Mouse (Mus musculus) midbrain, embryonic 10.5 days (tissue): ENCODE results near the gene Gimap9. TPM values are rescaled to one million over a fixed set of nuclear protein-coding genes. Genes with fewer than 3 reads are reported as not detected.

Source experiments
- DNase-seq: peaks from one replicate; pipeline ENCODE4 v3.0.0-alpha.2; 2017; ENCODE audit warnings: low spot score
- H3K27ac ChIP-seq: fragments of 300-500 bp; sonication (generic); replicated peaks from 2 replicates; pipeline ENCODE4 v1.5.1; 2016; ENCODE audit warnings: mild to moderate bottlenecking
- H3K27me3 ChIP-seq: fragments of 300-500 bp; sonication (generic); 2 replicates; pipeline ENCODE4 v1.6.1; 2016; ENCODE audit warnings: low read depth, mild to moderate bottlenecking; ENCODE audit not compliant: poor library complexity, severe bottlenecking
- H3K36me3 ChIP-seq: fragments of 300-500 bp; sonication (generic); 2 replicates; pipeline ENCODE4 v1.6.1; 2016; ENCODE audit warnings: mild to moderate bottlenecking, moderate library complexity
- H3K4me1 ChIP-seq: fragments of 300-500 bp; sonication (generic); 2 replicates; pipeline ENCODE4 v1.6.1; 2016
- H3K4me3 ChIP-seq: fragments of 300-500 bp; sonication (generic); 2 replicates; pipeline ENCODE4 v1.5.1; 2016; ENCODE audit warnings: mild to moderate bottlenecking, moderate library complexity
- H3K9me3 ChIP-seq: fragments of 300-500 bp; sonication (generic); replicated peaks from 2 replicates; pipeline ENCODE4 v1.6.1; 2016; ENCODE audit warnings: mild to moderate bottlenecking
- WGBS: fragments of 180-500 bp; shearing (Covaris S2); methylation state at CpG from one replicate; pipeline ENCODE4 v1.1.7; 2016; 5-methylcytosine and 5-hydroxymethylcytosine counted together
- polyA plus RNA-seq: library from polyadenylated mRNA; unstranded; fragments of >200 nt; fragmentation: Nextera tagmentation; extraction: Ambion mirVana; gene quantifications from 2 replicates; pipeline ENCODE4 v1.2.1, GENCODE M21; 2016

Gimap9 gene
- polyA plus RNA-seq, result 2.6 and 3.9 TPM in 2 replicates

- no peaks in the 10 kb centered on the region for H3K36me3 ChIP-seq
- 18% methylated on average over 13 of the region's 13 CpGs for WGBS
- peak within 1 kb of the TSS; percentile 34 for H3K4me3 ChIP-seq
- peak within 1 kb of the TSS; percentile 63 for H3K27ac ChIP-seq
- DNase-seq, result peak; percentile 22
- H3K27me3 ChIP-seq, result no peaks in the 10 kb centered on the region
- no peaks in the 10 kb centered on the region for H3K9me3 ChIP-seq
- peaks cover 11% of the 10 kb centered on the region for H3K4me1 ChIP-seq
Measured at GRCm38 (mm10) chr6:48675931-48676859, at the start of gene Gimap9. TSS of gene Gimap9 (plus strand) at chr6:48676129.

DNA sequence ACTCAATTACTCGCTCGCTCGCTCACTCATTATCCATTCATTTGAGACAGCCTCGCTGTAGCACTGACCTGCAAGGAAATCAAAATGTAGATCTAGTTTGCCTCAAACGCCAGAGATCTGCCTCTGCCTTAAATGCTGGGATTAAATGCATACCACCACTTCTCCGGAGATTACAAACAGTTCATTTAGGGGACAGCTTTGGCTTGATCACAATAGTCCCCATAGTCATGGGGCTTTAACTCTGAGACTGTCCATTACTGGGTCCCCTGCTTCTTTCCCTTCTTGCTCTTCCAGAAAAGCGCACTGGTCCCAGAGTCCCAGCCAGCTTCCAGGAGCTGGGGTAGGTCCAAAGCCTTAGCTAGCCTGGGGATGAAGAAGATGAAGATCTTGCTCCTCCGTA, 49.5 kb upstream of the Gimap9 start, which contains the start of gene AI854703:
Gene AI854703 (plus strand): TSS at position 301 of the 400 bp plus-strand sequence.
- Histone ChIP-seq H3K36me3 (peaks cover 7% of the 10 kb centered on the region), H3K9me3 (no peaks in the 10 kb centered on the region), H3K27ac (peak within 1 kb of the TSS; percentile 72), H3K4me3 (peak within 1 kb of the TSS; percentile 60), H3K27me3 (peaks cover 63% of the 10 kb centered on the region), H3K4me1 (peaks cover 29% of the 10 kb centered on the region)
- WGBS, result 30% methylated on average over 8 of the region's 8 CpGs
- DNase-seq, result no peak

- Histone ChIP-seq H3K4me1 (peaks cover 29% of the 10 kb centered on the region), H3K36me3 (peaks cover 1% of the 10 kb centered on the region; the same call in 1 of the 2 replicates), H3K4me3 (peak overlapping the region; percentile 60), H3K9me3 (no peaks in the 10 kb centered on the region), H3K27ac (peak overlapping the region; percentile 72), H3K27me3 (peaks cover 68% of the 10 kb centered on the region)
- peak; percentile 67 for DNase-seq
- under 1% methylated on average over 32 of the region's 32 CpGs for WGBS
Measured at GRCm38 (mm10) chr6:48626984-48627383, 48.9 kb upstream of the Gimap9 start.

GRCm38 (mm10) chr6:48627511-48627924, 48.4 kb upstream of the Gimap9 start:
- DNase-seq, result no peak
- H3K4me1 ChIP-seq, result peaks cover 29% of the 10 kb centered on the region
- no peaks in the 10 kb centered on the region for H3K9me3 ChIP-seq
- H3K36me3 ChIP-seq, result no peaks in the 10 kb centered on the region
- 3% methylated on average over 7 of the region's 7 CpGs for WGBS
- H3K27me3 ChIP-seq, result peaks cover 69% of the 10 kb centered on the region
- H3K27ac ChIP-seq, result peak overlapping the region; percentile 72
- peak overlapping the region; percentile 60 for H3K4me3 ChIP-seq

GRCm38 (mm10) chr6:48628377-48628776, 47.6 kb upstream of the Gimap9 start:
- Histone ChIP-seq H3K27me3 (peaks cover 69% of the 10 kb centered on the region), H3K4me3 (0 out of 2 replicates have a peak overlapping the region, but pooled peaks have one; percentile 57), H3K36me3 (no peaks in the 10 kb centered on the region), H3K9me3 (no peaks in the 10 kb centered on the region), H3K27ac (no peak overlapping the region), H3K4me1 (peaks cover 29% of the 10 kb centered on the region)
- DNase-seq, result no peak
- 82% methylated on average over 3 of the region's 3 CpGs for WGBS

- 12% methylated on average over 54 of the region's 54 CpGs for WGBS
- no peaks in the 10 kb centered on the region for H3K36me3 ChIP-seq
- peak overlapping the region; percentile 57 for H3K4me3 ChIP-seq
- H3K27me3 ChIP-seq, result peaks cover 69% of the 10 kb centered on the region
- peaks cover 29% of the 10 kb centered on the region for H3K4me1 ChIP-seq
- no peaks in the 10 kb centered on the region for H3K9me3 ChIP-seq
- DNase-seq, result peak; percentile 45
- peak overlapping the region; percentile 60 for H3K27ac ChIP-seq
Measured at GRCm38 (mm10) chr6:48628808-48629660, 46.9 kb upstream of the Gimap9 start.

- H3K4me3 ChIP-seq, result peak overlapping the region; percentile 57
- H3K36me3 ChIP-seq, result no peaks in the 10 kb centered on the region
- H3K9me3 ChIP-seq, result no peaks in the 10 kb centered on the region
- no peak for DNase-seq
- H3K27ac ChIP-seq, result peak overlapping the region; percentile 60
- peaks cover 69% of the 10 kb centered on the region for H3K27me3 ChIP-seq
- WGBS, result 24% methylated on average over 13 of the region's 13 CpGs
- peaks cover 29% of the 10 kb centered on the region for H3K4me1 ChIP-seq
Measured at GRCm38 (mm10) chr6:48629661-48630034, 46.3 kb upstream of the Gimap9 start.

GRCm38 (mm10) chr6:48630831-48631230, 45.1 kb upstream of the Gimap9 start:
- no peak overlapping the region for H3K4me3 ChIP-seq

DNA sequence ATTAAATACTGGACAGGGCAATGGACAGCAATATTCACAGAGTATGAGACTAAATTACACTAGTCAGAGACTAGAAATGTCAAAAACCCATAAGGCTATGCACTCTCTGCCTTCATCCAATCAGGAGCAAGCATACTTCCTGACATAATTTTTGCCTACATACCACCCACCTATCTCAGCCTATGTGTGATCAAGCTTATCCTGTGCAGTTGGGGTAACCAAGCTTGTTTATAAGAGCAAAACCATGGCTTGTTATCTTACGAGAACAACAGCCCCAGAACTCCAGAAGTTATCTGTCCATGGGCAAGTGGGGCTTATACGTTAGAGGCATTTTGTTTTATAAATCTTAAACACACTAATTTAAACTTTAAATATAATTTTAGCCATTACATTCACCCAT, 40.8 kb upstream of the Gimap9 start:
- no peaks in the 10 kb centered on the region for H3K36me3 ChIP-seq
- 80% methylated on average over 2 of the region's 2 CpGs for WGBS
- no peak overlapping the region for H3K4me3 ChIP-seq
- no peaks in the 10 kb centered on the region for H3K9me3 ChIP-seq
- peaks cover 20% of the 10 kb centered on the region for H3K4me1 ChIP-seq
- H3K27ac ChIP-seq, result no peak overlapping the region
- H3K27me3 ChIP-seq, result peaks cover 19% of the 10 kb centered on the region
- DNase-seq, result no peak

More at GRCm38 (mm10) chr6:48630831-48631230, 45.1 kb upstream of the Gimap9 start:
- H3K36me3 ChIP-seq, result no peaks in the 10 kb centered on the region
- H3K9me3 ChIP-seq, result no peaks in the 10 kb centered on the region
- H3K4me1 ChIP-seq, result peaks cover 29% of the 10 kb centered on the region
- 89% methylated on average over 8 of the region's 8 CpGs for WGBS
- no peak overlapping the region for H3K27ac ChIP-seq
- peaks cover 62% of the 10 kb centered on the region for H3K27me3 ChIP-seq
- DNase-seq, result no peak

- H3K9me3 ChIP-seq, result no peaks in the 10 kb centered on the region
- H3K4me1 ChIP-seq, result peaks cover 20% of the 10 kb centered on the region
- no peak overlapping the region for H3K4me3 ChIP-seq
- WGBS, result 61% methylated on average over 6 of the region's 6 CpGs
- DNase-seq, result no peak
- no peaks in the 10 kb centered on the region for H3K36me3 ChIP-seq
- 0 out of 2 replicates have a peak, but pooled peaks cover 6% of the 10 kb centered on the region for H3K27me3 ChIP-seq
- no peak overlapping the region for H3K27ac ChIP-seq
Measured at GRCm38 (mm10) chr6:48636515-48636914, 39.4 kb upstream of the Gimap9 start.

DNA sequence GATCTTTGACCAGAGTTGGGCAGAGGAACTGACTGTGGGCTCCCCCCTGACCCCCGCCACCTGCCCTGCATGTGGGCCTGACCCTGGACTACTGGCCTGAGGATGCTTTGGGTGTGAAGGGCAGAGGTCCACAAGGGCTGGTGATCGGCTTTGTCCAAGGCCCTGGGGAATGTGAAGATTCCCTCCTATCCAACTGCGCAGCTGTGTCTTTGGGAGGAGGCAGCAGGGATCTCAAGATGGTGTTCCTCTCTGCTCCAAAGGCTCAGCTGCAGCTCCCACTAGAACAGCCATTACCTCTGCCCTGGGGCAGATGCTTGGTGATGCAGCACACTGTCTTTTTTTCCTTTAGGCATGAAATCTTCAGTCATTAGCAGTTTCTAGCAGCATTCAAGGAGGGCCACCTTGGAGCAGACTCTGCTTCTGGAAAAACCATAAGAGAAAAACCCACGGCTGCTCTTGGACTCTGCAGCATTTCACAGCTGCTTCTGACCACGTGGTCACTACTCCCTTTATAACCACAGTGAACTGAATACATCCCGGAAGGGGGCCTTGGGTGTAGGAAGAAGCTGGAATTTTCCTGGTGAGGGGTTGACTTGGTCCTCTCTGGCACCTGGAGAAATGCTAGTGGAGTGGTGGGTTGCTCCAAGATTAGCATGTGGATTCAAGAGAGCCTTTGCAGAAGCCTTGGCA, 38.0 kb upstream of the Gimap9 start:
- Histone ChIP-seq H3K4me3 (no peak overlapping the region), H3K4me1 (peaks cover 20% of the 10 kb centered on the region), H3K27ac (no peak overlapping the region), H3K36me3 (no peaks in the 10 kb centered on the region), H3K9me3 (no peaks in the 10 kb centered on the region), H3K27me3 (no peaks in the 10 kb centered on the region)
- no peak for DNase-seq
- WGBS, result 71% methylated on average over 6 of the region's 6 CpGs

- Histone ChIP-seq H3K27ac (no peak overlapping the region), H3K4me3 (no peak overlapping the region), H3K9me3 (no peaks in the 10 kb centered on the region), H3K36me3 (no peaks in the 10 kb centered on the region), H3K4me1 (peaks cover 20% of the 10 kb centered on the region), H3K27me3 (no peaks in the 10 kb centered on the region)
- WGBS, result 74% methylated on average over 2 of the region's 2 CpGs
- no peak for DNase-seq
Measured at GRCm38 (mm10) chr6:48638553-48638952, 37.4 kb upstream of the Gimap9 start.
